Comparison of ENCODE assay signal across 9 mouse cellular contexts in genomic region chr6:87152461-87153230, GRCm38 (mm10). TPM values are rescaled to one million over a fixed set of nuclear protein-coding genes. Genes with fewer than 3 reads are reported as not detected.
DNase-seq lines count a peak whose midpoint lies in the region; ATAC-seq and TF ChIP-seq lines count a peak whose summit lies in the region.
"Had no signal": no experiment of that assay in that cellular context is flagged by ENCODE, and none has a peak within 500 bp of the region (broad histone marks: within the 10 kb centered on the region; RNA-seq: fewer than 3 reads in every experiment).

No protein-coding gene starts in this region.

- DNase-seq in kidney, postnatal 4 days: peak; percentile 8 to 13
- DNase-seq in kidney, postnatal 25 days: no peak
- DNase-seq in lung, embryonic 14.5 days: peak; percentile 41
- no peak for DNase-seq in layer of hippocampus, postnatal 10 days (ENCODE audit: low spot score in 2 of 2)
- no peak for DNase-seq in forebrain, postnatal 0 days
- DNase-seq in cerebellum, adult 2 months: no peak

- H3K9ac ChIP-seq in heart, embryonic 11.5 days (ENCODE audit: low read depth, low read length): no peak overlapping the region
- no peak overlapping the region for H3K9ac ChIP-seq in lung, embryonic 14.5 days
- H3K9ac ChIP-seq in stomach, embryonic 16.5 days (ENCODE audit: low read length): no peak overlapping the region
- H3K9ac ChIP-seq in forebrain, postnatal 0 days: no peak overlapping the region

- whole genome bisulfite sequencing in heart, embryonic 11.5 days (ENCODE audit: insufficient replicate concordance): 65% methylated on average over 21 of the region's 21 CpGs
- 34% methylated on average over 21 of the region's 21 CpGs for WGBS in lung, embryonic 14.5 days
- 61% methylated on average over 21 of the region's 21 CpGs for WGBS in stomach, embryonic 16.5 days
- WGBS in forebrain, postnatal 0 days: 87% methylated on average over 21 of the region's 21 CpGs
- WGBS in cerebellum, adult 2 months: 75% methylated on average over 21 of the region's 21 CpGs

- no peak for TF ChIP-seq CTCF in lung, embryonic 14.5 days (IDR thresholded peaks at IDR 0.05; ENCODE audit: low read depth)
- no peak for TF ChIP-seq CTCF in forebrain, postnatal 0 days (IDR thresholded peaks at IDR 0.05; ENCODE audit: low read depth)
- no peak for TF ChIP-seq CTCF in cerebellum, adult 2 months (IDR thresholded peaks at IDR 0.05; ENCODE audit: borderline replicate concordance, insufficient read depth, low read depth, low read length)

- no peaks in the 10 kb centered on the region for H3K27me3 ChIP-seq in heart, embryonic 11.5 days (ENCODE audit: control insufficient read depth, insufficient read depth, low read length)
- H3K27me3 ChIP-seq in lung, embryonic 14.5 days (ENCODE audit: insufficient read depth, low read length): no peaks in the 10 kb centered on the region
- H3K27me3 ChIP-seq in stomach, embryonic 16.5 days (ENCODE audit: control insufficient read depth, insufficient read depth, low read length): no peaks in the 10 kb centered on the region
- H3K27me3 ChIP-seq in forebrain, postnatal 0 days (ENCODE audit: insufficient read depth, low read length): no peaks in the 10 kb centered on the region
- no peaks in the 10 kb centered on the region for H3K27me3 ChIP-seq in cerebellum, adult 2 months (ENCODE audit: control insufficient read depth, insufficient read depth, low read length)

- H3K9me3 ChIP-seq in heart, embryonic 11.5 days (replicated peaks; ENCODE audit: control insufficient read depth, low read length): no peaks in the 10 kb centered on the region
- H3K9me3 ChIP-seq in lung, embryonic 14.5 days (ENCODE audit: low read depth, low read length): no peaks in the 10 kb centered on the region
- H3K9me3 ChIP-seq in stomach, embryonic 16.5 days (replicated peaks; ENCODE audit: control insufficient read depth, low read length): no peaks in the 10 kb centered on the region
- H3K9me3 ChIP-seq in forebrain, postnatal 0 days (ENCODE audit: low read length): no peaks in the 10 kb centered on the region

- 0 out of 2 replicates have a peak, but pooled peaks have one; percentile 76 for ATAC-seq in heart, embryonic 11.5 days (replicated peaks; ENCODE audit: insufficient number of reproducible peaks, low FRiP score, low TSS enrichment)
- peak; percentile 71; the same call in 1 of the 2 replicates for ATAC-seq in lung, embryonic 14.5 days (ENCODE audit: insufficient read depth)
- peak; percentile 56 for ATAC-seq in stomach, embryonic 16.5 days (ENCODE audit: insufficient read depth, low FRiP score)
- no peak for ATAC-seq in forebrain, postnatal 0 days

- no peak overlapping the region for H3K27ac ChIP-seq in heart, embryonic 11.5 days (ENCODE audit: low read depth, low read length)
- no peak overlapping the region for H3K27ac ChIP-seq in lung, embryonic 14.5 days (ENCODE audit: low read depth)
- no peak overlapping the region for H3K27ac ChIP-seq in stomach, embryonic 16.5 days (ENCODE audit: low read length)
- no peak overlapping the region for H3K27ac ChIP-seq in forebrain, postnatal 0 days (ENCODE audit: low read depth, low read length)
- H3K27ac ChIP-seq in cerebellum, adult 2 months (ENCODE audit: insufficient read depth, low read length): no peak overlapping the region

- TF ChIP-seq POLR2A in cerebellum, adult 2 months (IDR thresholded peaks at IDR 0.05; ENCODE audit: borderline replicate concordance, insufficient read depth, low read length): no peak

- H3K4me2 ChIP-seq in heart, embryonic 11.5 days: 0 out of 2 replicates have a peak overlapping the region, but pooled peaks have one; percentile 6
- H3K4me2 ChIP-seq in lung, embryonic 14.5 days: no peak overlapping the region
- H3K4me2 ChIP-seq in stomach, embryonic 16.5 days (ENCODE audit: low read depth, low read length): no peak overlapping the region
- H3K4me2 ChIP-seq in forebrain, postnatal 0 days (ENCODE audit: low read depth): no peak overlapping the region

- no peaks in the 10 kb centered on the region for H3K36me3 ChIP-seq in heart, embryonic 11.5 days (ENCODE audit: control insufficient read depth, insufficient read depth, low read length)
- peaks cover 7% of the 10 kb centered on the region; the same call in 1 of the 2 replicates for H3K36me3 ChIP-seq in lung, embryonic 14.5 days (ENCODE audit: insufficient read depth)
- no peaks in the 10 kb centered on the region for H3K36me3 ChIP-seq in stomach, embryonic 16.5 days (ENCODE audit: control insufficient read depth, insufficient read depth, low read length)
- H3K36me3 ChIP-seq in forebrain, postnatal 0 days (ENCODE audit: insufficient read depth): no peaks in the 10 kb centered on the region

- H3K4me1 ChIP-seq in heart, embryonic 11.5 days (ENCODE audit: control insufficient read depth, insufficient read depth, low read length): 0 out of 2 replicates have a peak, but pooled peaks cover 2% of the 10 kb centered on the region
- no peaks in the 10 kb centered on the region; the same call in 1 of the 2 replicates for H3K4me1 ChIP-seq in lung, embryonic 14.5 days (ENCODE audit: insufficient read depth)
- H3K4me1 ChIP-seq in stomach, embryonic 16.5 days (ENCODE audit: control insufficient read depth, insufficient read depth, low read length): no peaks in the 10 kb centered on the region
- H3K4me1 ChIP-seq in forebrain, postnatal 0 days (ENCODE audit: insufficient read depth): no peaks in the 10 kb centered on the region
- H3K4me1 ChIP-seq in cerebellum, adult 2 months (ENCODE audit: control insufficient read depth, insufficient read depth, low read length): no peaks in the 10 kb centered on the region; the same call in 1 of the 2 replicates

- no peak overlapping the region for H3K4me3 ChIP-seq in heart, embryonic 11.5 days (ENCODE audit: low read depth, low read length)
- no peak overlapping the region for H3K4me3 ChIP-seq in lung, embryonic 14.5 days (ENCODE audit: low read depth, low read length)
- no peak overlapping the region for H3K4me3 ChIP-seq in stomach, embryonic 16.5 days (replicated peaks; ENCODE audit: low read length)
- no peak overlapping the region for H3K4me3 ChIP-seq in forebrain, postnatal 0 days (ENCODE audit: low read depth, low read length)
- no peak overlapping the region for H3K4me3 ChIP-seq in cerebellum, adult 2 months (replicated peaks; ENCODE audit: insufficient read depth, low read depth, low read length)

RNA-seq across cellular contexts. Expression of gene D6Ertd527e, which starts 48.1 kb away (rescaled TPM):
- polyA plus RNA-seq in heart, embryonic 11.5 days (2014; fragmentation: Nextera tagmentation; extraction: Ambion mirVana): 0.13 and 0.17 TPM in 2 replicates
- polyA plus RNA-seq in lung, embryonic 14.5 days (2014; fragmentation: Nextera tagmentation; extraction: Ambion mirVana): 0.53 and 0.69 TPM in 2 replicates
- 0.44 and 0.61 TPM in 2 replicates for polyA plus RNA-seq in stomach, embryonic 16.5 days (2015; fragmentation: Nextera tagmentation; extraction: Ambion mirVana)
- not detected for total RNA-seq in layer of hippocampus, postnatal 10 days (2021)
- total RNA-seq in forebrain, postnatal 0 days (2014; rRNA removed): not detected in 2 replicates
- 0.07 and 0.10 TPM in 2 replicates for polyA plus RNA-seq in forebrain, postnatal 0 days (2015; fragmentation: Nextera tagmentation; extraction: Ambion mirVana)
- polyA plus RNA-seq in cerebellum, adult 2 months (2012; rRNA removed): 0.21 and 0.38 TPM in 2 replicates
- total RNA-seq: liver, adult 2 months had no signal
- polyA plus RNA-seq: liver, adult 2 months had no signal

Comparison
In these comparisons a context has a peak if more than half of its experiments do, and no peak if none do; other contexts are left out.
1. DNase-seq: peak in kidney, postnatal 4 days (2 of 2) and lung, embryonic 14.5 days (single experiment); none in kidney, postnatal 25 days (0 of 2), layer of hippocampus, postnatal 10 days (0 of 2), forebrain, postnatal 0 days (single experiment) and cerebellum, adult 2 months (0 of 2).